Mouse (Mus musculus) hindbrain, embryonic 14.5 days (tissue): ENCODE data around the gene Il6ra. TPM values are rescaled to one million over a fixed set of nuclear protein-coding genes. Genes with fewer than 3 reads are reported as not detected.

ENCODE experiments used
- ATAC-seq: fragments of 200-750 bp; cut with Nextera tagmentation; 2 replicates; pipeline ENCODE4 v1.8.0; 2017; ENCODE audit warnings: moderate number of reproducible peaks, mild to moderate bottlenecking, moderate TSS enrichment, moderate library complexity; ENCODE audit not compliant: low FRiP score
- DNase-seq: peaks from one replicate; pipeline ENCODE4 v3.0.0-alpha.2; 2015; ENCODE audit warnings: low spot score
- H3K27ac ChIP-seq: fragments of 300-500 bp; sonication (generic); 2 replicates; pipeline ENCODE4 v1.5.1; 2014; ENCODE audit warnings: mild to moderate bottlenecking, moderate library complexity
- H3K27me3 ChIP-seq: fragments of 300-500 bp; sonication (generic); 2 replicates; pipeline ENCODE4 v1.6.1; 2014; ENCODE audit warnings: mild to moderate bottlenecking, low read length, mixed read lengths; ENCODE audit not compliant: control insufficient read depth, insufficient read depth
- H3K36me3 ChIP-seq: fragments of 300-500 bp; sonication (generic); replicated peaks from 2 replicates; pipeline ENCODE4 v1.6.1; 2014; ENCODE audit not compliant: control insufficient read depth, insufficient read depth
- H3K4me1 ChIP-seq: fragments of 300-500 bp; sonication (generic); replicated peaks from 2 replicates; pipeline ENCODE4 v1.6.1; 2014; ENCODE audit warnings: antibody characterized with exemption, low read length, mixed read lengths; ENCODE audit not compliant: control insufficient read depth, insufficient read depth
- H3K4me2 ChIP-seq: fragments of 300-500 bp; sonication (generic); replicated peaks from 2 replicates; pipeline ENCODE4 v1.6.1; 2014; ENCODE audit warnings: mild to moderate bottlenecking, moderate library complexity
- H3K4me3 ChIP-seq: fragments of 300-500 bp; sonication (generic); replicated peaks from 2 replicates; pipeline ENCODE4 v1.5.1; 2014; ENCODE audit warnings: mild to moderate bottlenecking, low read length
- H3K9ac ChIP-seq: fragments of 300-500 bp; sonication (generic); 2 replicates; pipeline ENCODE4 v1.6.1; 2014
- H3K9me3 ChIP-seq: fragments of 300-500 bp; sonication (generic); 2 replicates; pipeline ENCODE4 v1.6.1; 2016; ENCODE audit warnings: low read length; ENCODE audit not compliant: control insufficient read depth
- WGBS: fragments of 180-500 bp; shearing (Covaris S2); extraction: QIAGEN DNeasy Blood & Tissue Kit; methylation state at CpG from one replicate; pipeline ENCODE4 v1.1.7; 2014; 5-methylcytosine and 5-hydroxymethylcytosine counted together
- polyA plus RNA-seq: library from polyadenylated mRNA; unstranded; fragments of >200 nt; fragmentation: Nextera tagmentation; extraction: Ambion mirVana; gene quantifications from 2 replicates; pipeline ENCODE4 v1.2.1, GENCODE M21; 2014

Gene Il6ra
- polyA plus RNA-seq, 1 experiment from 2014 or later, result 1.0 TPM

DNA sequence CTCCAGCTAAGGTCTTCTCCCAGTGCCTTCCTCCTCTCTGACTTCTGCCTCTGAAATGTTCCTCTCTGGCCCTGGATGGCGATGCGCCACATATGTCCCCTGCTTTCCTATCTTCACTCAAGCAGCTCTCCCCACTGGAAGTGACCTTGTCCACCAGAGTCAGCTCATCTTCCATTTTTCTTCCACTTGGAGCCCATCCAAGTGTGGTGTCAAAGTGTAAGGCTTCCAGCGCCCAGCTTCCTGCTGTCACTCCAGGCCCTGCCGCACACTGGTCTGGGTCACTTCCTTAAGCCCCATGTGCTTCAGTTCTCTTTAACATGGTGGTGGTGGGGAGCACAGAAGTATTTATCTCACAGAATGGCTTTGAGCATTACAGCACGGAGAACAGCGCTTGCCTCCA, 65.4 kb downstream of the Il6ra start:
- H3K27me3 ChIP-seq, result no peaks in the 10 kb centered on the region
- no peaks in the 10 kb centered on the region for H3K4me1 ChIP-seq
- no peak for DNase-seq
- WGBS, result 85% methylated on average over 6 of the region's 6 CpGs
- H3K4me2 ChIP-seq, result no peak overlapping the region
- H3K9me3 ChIP-seq, result no peaks in the 10 kb centered on the region
- ATAC-seq, result no peak
- no peaks in the 10 kb centered on the region for H3K36me3 ChIP-seq
- H3K4me3 ChIP-seq, result no peak overlapping the region
- H3K27ac ChIP-seq, result 0 out of 2 replicates have a peak overlapping the region, but pooled peaks have one; percentile 20
- no peak overlapping the region for H3K9ac ChIP-seq

DNA sequence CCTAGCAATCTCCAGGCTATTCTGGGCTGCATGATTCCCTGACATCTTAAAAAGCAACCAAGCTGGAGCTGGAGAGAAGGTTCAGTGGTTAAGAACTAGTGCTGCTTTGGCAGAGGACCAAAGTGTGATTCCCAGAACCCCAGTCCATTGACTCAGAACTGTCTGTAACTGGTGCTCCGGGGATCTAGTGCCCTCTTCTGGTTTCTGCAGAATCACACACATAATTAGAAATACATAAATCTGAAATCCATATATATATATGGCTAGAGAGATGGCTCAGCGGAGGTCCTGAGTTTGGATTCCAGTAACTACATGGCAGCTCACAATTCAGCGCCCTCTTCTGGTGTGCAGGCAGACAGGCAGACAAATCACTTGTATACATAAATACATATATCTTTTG, 65.9 kb downstream of the Il6ra start:
- no peak for ATAC-seq
- H3K27ac ChIP-seq, result 0 out of 2 replicates have a peak overlapping the region, but pooled peaks have one; percentile 20
- no peak overlapping the region for H3K4me2 ChIP-seq
- no peaks in the 10 kb centered on the region for H3K4me1 ChIP-seq
- no peak for DNase-seq
- H3K27me3 ChIP-seq, result no peaks in the 10 kb centered on the region
- no peak overlapping the region for H3K9ac ChIP-seq
- no peak overlapping the region for H3K4me3 ChIP-seq
- 80% methylated on average over 3 of the region's 3 CpGs for WGBS
- no peaks in the 10 kb centered on the region for H3K9me3 ChIP-seq
- no peaks in the 10 kb centered on the region for H3K36me3 ChIP-seq

DNA sequence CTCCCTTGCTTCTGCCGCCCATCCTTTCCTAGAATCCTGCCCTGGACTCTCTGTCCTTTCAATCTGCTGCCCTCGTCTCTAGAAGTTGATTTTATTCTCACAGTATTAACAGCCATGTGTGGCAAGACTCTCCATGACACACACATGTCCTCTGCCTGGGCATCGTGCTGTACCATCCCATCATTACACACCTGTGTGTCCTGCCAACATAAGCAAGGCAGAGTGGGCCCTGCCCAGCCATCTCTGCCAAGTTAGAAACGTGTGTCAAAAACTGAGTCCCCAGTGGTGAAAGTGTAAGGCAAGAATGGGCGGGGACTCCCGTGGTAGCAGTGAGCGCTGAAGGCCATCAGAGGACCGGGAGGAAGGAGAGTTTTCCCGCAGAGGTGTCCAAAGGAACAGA, 67.2 kb downstream of the Il6ra start:
- WGBS, result 82% methylated on average over 9 of the region's 9 CpGs
- Histone ChIP-seq H3K4me2 (no peak overlapping the region), H3K4me3 (no peak overlapping the region), H3K9me3 (no peaks in the 10 kb centered on the region), H3K9ac (no peak overlapping the region), H3K27me3 (no peaks in the 10 kb centered on the region), H3K4me1 (no peaks in the 10 kb centered on the region), H3K27ac (no peak overlapping the region), H3K36me3 (no peaks in the 10 kb centered on the region)
- DNase-seq (no peak), ATAC-seq (no peak)

DNA sequence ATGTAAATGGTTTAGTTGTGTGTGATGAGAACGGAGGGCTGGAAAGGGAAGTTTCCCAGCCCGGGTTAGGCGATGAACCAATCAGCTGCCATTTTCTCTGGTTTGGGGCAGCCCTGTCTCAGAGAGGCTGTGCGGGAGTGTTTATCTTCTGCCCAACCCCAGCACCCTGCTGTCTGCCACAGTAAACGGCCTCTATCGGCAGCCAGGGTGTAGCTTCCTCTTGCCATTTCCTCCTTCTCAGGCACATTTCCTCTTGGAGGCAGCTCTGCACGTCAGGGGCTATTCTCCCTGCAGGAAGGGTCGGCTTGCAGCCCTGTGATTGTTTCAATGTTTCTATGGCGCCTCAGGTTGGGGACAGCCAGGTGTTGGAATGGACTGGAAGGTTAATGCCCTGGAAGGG, 69.8 kb downstream of the Il6ra start:
- no peak for DNase-seq
- ATAC-seq, result no peak
- Histone ChIP-seq H3K36me3 (no peaks in the 10 kb centered on the region), H3K27me3 (no peaks in the 10 kb centered on the region), H3K4me2 (no peak overlapping the region), H3K9ac (no peak overlapping the region), H3K9me3 (no peaks in the 10 kb centered on the region), H3K27ac (no peak overlapping the region), H3K4me3 (no peak overlapping the region), H3K4me1 (no peaks in the 10 kb centered on the region)
- WGBS, result 84% methylated on average over 9 of the region's 9 CpGs

DNA sequence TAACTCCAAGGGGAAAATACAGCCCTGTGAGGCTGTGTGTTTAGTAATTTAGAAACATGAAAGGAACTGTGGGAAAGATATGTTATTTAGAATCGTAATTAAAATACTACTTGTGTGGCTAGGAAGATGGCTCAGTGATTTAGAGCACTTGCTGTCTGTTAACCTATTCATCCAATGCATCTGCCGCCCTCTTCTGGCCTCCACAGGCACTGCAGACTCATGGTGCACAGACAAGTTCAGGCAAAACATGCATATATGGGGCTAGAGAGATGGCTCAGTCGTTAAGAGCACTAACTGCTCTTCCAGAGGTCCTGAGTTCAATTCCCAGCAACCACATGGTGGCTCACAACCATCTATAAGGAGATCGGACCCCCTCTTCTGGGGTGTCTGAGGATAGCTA, 70.7 kb downstream of the Il6ra start:
- H3K4me2 ChIP-seq, result no peak overlapping the region
- H3K4me1 ChIP-seq, result no peaks in the 10 kb centered on the region
- WGBS, result 74% methylated on average over 4 of the region's 4 CpGs
- DNase-seq (no peak), ATAC-seq (no peak)
- H3K9me3 ChIP-seq, result no peaks in the 10 kb centered on the region
- no peak overlapping the region for H3K9ac ChIP-seq
- no peaks in the 10 kb centered on the region for H3K27me3 ChIP-seq
- no peak overlapping the region for H3K27ac ChIP-seq
- no peak overlapping the region for H3K4me3 ChIP-seq
- no peaks in the 10 kb centered on the region for H3K36me3 ChIP-seq

DNA sequence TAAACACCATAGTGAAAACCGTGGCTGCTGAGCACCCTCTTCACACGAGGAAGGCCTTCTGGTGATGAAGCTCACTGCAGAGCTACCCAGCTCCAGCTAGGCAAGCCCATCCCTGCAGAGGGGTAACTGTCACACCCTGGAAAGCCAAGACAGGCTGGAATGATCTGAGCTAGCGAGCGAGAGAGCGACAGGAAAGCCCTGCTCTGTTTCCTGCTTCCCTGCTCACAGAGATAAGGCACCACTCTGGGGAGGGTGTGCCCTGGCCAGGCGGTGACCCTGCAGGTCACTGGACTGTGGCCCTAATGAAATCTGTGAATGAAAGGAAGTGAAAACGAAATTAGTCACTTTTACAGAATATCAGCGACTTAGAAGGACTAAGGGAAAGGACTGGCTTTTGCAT, 77.6 kb downstream of the Il6ra start:
- H3K9me3 ChIP-seq, result no peaks in the 10 kb centered on the region
- no peak overlapping the region for H3K9ac ChIP-seq
- H3K27ac ChIP-seq, result no peak overlapping the region
- H3K4me3 ChIP-seq, result no peak overlapping the region
- no peaks in the 10 kb centered on the region for H3K36me3 ChIP-seq
- ATAC-seq, result no peak
- H3K4me1 ChIP-seq, result no peaks in the 10 kb centered on the region
- H3K4me2 ChIP-seq, result no peak overlapping the region
- H3K27me3 ChIP-seq, result peaks cover 41% of the 10 kb centered on the region
- no peak for DNase-seq
- WGBS, result 59% methylated on average over 8 of the region's 8 CpGs

DNA sequence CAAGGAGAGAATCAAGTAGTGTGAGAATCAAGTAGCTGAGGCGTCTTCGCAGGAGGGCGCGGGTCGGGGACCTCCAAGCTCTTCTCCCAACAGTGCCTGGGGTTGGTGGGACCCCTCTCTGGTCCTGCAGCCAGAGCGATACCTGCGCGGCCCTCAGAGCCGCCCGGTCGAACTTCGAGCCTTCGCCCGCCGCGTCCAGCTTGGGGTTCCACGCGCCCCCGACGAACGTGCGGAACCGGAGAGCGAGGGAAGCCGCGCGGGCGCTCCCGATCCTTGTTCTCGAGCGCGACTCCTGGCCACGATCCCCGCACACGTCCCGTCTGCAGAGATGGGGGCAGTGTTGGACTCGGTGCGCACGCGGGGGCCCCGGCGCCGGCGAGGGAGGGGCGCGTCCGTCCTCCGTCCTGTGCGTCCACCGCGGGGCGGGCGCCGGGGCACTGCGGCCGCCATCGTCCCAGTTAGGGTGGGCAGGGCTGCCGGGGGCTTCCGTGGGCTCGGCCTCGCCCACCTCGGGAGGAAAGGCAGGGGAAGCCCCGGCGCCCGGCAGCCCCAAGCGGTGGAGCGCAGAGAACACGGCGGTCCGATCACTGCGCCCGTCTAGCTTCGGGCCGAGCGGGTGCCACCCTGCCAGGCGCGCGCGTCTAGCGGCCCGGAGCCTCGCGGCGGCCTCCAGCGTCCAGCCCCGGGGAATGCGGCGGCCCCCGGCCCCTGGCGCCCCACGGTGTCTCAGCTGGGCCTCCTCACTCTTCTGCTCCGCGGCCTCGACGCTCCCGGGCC, 82.0 kb downstream of the Il6ra start, which contains the start of gene She:
TSS of gene She (plus strand) at position 556 of the 777 bp plus-strand sequence.
- peak within 1 kb of the TSS; percentile 47 for H3K9ac ChIP-seq
- no peaks in the 10 kb centered on the region for H3K36me3 ChIP-seq
- no peak within 1 kb of the TSS for H3K27ac ChIP-seq
- WGBS, result 3% methylated on average over 89 of the region's 96 CpGs
- H3K4me3 ChIP-seq, result peak within 1 kb of the TSS; percentile 37
- H3K4me2 ChIP-seq, result peak within 1 kb of the TSS; percentile 53
- no peaks in the 10 kb centered on the region for H3K9me3 ChIP-seq
- DNase-seq (no peak), ATAC-seq (no peak)
- peaks cover 58% of the 10 kb centered on the region for H3K27me3 ChIP-seq
- H3K4me1 ChIP-seq, result no peaks in the 10 kb centered on the region

DNA sequence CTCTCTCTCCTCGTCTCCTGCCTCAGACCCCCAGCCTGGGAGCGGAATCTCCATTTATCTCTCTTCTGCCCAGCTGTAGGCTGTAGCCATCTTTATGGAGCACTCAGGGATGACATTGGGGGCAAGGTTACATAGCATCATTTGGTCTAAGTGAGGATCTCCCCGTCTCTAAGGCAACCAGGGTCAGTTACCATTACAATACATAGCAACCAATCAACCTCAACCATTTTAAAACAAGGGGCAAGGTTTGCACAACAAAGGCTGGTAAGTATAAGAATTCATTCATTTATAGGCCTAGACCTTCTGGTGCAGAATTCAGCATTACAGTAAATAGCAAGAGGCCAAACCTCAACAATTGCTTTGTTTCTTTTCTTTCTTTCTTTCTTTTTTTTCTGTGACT, 86.7 kb downstream of the Il6ra start:
- Histone ChIP-seq H3K27ac (no peak overlapping the region), H3K27me3 (peaks cover 25% of the 10 kb centered on the region), H3K4me1 (no peaks in the 10 kb centered on the region), H3K4me2 (no peak overlapping the region), H3K9me3 (no peaks in the 10 kb centered on the region), H3K4me3 (no peak overlapping the region), H3K9ac (no peak overlapping the region), H3K36me3 (no peaks in the 10 kb centered on the region)
- WGBS, result 59% methylated on average over 3 of the region's 3 CpGs
- DNase-seq, result no peak
- ATAC-seq, result no peak

DNA sequence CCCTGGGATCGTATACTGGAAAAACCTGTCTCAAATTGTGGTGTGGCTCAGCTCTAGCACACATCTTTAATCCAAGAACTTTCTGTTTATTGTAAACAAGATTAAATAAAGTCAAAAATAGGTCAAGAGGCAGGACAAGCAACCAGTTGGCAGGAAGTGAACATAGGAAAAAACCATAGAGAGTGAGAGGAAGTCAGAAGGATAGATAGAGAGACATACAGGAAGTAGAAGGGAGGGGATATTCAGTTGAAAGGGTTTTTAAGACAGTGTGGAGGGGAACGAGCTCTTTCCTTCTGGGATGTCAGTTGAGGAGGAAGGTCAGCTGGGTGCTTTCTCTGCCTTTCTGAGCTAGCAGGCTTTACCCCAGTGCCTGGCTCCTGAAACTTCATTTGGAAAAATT, 89.4 kb downstream of the Il6ra start:
- no peak overlapping the region for H3K9ac ChIP-seq
- no peaks in the 10 kb centered on the region for H3K9me3 ChIP-seq
- 76% methylated on average over 2 of the region's 2 CpGs for WGBS

More for the DNA sequence above, 89.4 kb downstream of the Il6ra start:
- Histone ChIP-seq H3K27me3 (no peaks in the 10 kb centered on the region; the same call in 1 of the 2 replicates), H3K4me2 (no peak overlapping the region), H3K4me1 (no peaks in the 10 kb centered on the region), H3K4me3 (no peak overlapping the region), H3K36me3 (no peaks in the 10 kb centered on the region), H3K27ac (no peak overlapping the region)
- no peak for DNase-seq
- no peak for ATAC-seq
